Mouse (Mus musculus): ENCODE measurements around the gene Nab1. TPM values are rescaled to one million over a fixed set of nuclear protein-coding genes. Genes with fewer than 3 reads are reported as not detected.
A peak's percentile ranks its signal among the peaks of the same experiment; 100 is the strongest.

Gene Nab1
- total and polyA plus RNA-seq, 3 experiments = 26.7 to 40.3 TPM; not detected in 1

DNA sequence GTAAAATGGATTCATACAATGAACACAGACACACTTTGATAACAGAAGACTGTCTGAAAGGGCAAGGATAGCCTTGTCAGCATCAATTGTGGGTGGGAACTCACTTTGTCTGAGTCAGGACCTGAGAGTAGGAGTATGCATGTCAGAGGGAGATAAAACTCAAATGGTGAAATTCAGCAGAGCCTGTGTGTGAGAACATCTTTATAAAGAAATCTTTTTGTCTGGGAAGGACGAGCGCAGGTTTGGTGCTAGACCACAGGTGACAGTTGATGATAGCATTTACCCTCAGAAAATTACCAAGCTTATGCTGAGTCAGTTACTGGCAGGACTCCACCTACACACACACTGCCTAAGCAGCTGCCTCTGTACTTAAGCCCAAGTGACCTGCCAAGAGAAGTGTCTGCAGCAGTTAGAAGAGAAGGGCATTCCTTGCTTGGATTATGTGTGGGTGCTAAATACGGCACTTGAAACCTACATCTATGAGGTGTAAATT, 45.9 kb downstream of the Nab1 start (continued):
- TF ChIP-seq MAX (IDR thresholded peaks at IDR 0.05; ENCODE audit: low read length) = peak; percentile 1; the same call in 1 of the 2 replicates

DNA sequence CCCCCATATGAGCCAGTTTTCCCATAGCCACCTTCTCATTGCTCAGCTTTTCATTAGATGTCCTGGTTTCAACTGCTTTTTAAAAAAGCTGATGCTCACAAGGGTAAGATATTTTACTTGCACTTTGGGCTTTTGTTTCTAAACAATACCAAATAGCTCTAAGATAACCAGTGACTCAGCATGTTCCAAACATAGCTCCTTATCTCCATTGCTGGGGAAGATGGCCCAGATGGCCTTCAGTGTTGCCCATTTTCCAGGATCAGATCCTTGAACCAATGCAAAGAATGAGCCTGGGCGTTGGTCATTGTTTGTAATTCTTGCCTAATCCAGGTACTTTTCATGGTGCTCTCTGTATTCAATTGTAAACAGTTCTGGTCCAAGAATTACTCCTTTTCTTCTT, 49.1 kb downstream of the Nab1 start:
- no peaks in the 10 kb centered on the region for H3K79me2 ChIP-seq (ENCODE audit: control insufficient read depth, insufficient read depth, low read length, poor library complexity)
- H3K9ac ChIP-seq (ENCODE audit: control insufficient read depth, low read depth, low read length, poor library complexity, severe bottlenecking) = no peak overlapping the region
- H3K27ac ChIP-seq (ENCODE audit: control insufficient read depth, low read depth, low read length) = no peak overlapping the region
- no peak overlapping the region for H3K4me3 ChIP-seq (ENCODE audit: control insufficient read depth in 1 of 2, insufficient read depth in 1 of 2, low read depth in 2 of 2, low read length in 2 of 2)
- peak; percentile 20 for DNase-seq (ENCODE audit: low read depth, low spot score)
- TF ChIP-seq MYC (IDR thresholded peaks at IDR 0.05; ENCODE audit: low read depth, low read length) (no peak), USF2 (IDR thresholded peaks at IDR 0.05; ENCODE audit: borderline replicate concordance in 1 of 2, insufficient read depth in 1 of 2, low read depth in 1 of 2, low read length in 2 of 2) (no peak), CHD2 (IDR thresholded peaks at IDR 0.05; ENCODE audit: low read length) (no peak), CTCF (IDR thresholded peaks at IDR 0.05 in 2 of 3, conservative IDR thresholded peaks at IDR 0.05 in 1 of 3; ENCODE audit: control insufficient read depth in 1 of 3, insufficient read depth in 1 of 3, low read depth in 2 of 3, low read length in 3 of 3, poor library complexity in 1 of 3, severe bottlenecking in 1 of 3) (no peak), MAFK (IDR thresholded peaks at IDR 0.05; ENCODE audit: borderline replicate concordance, low read depth, low read length) (no peak; the same call in 1 of the 2 replicates), ZNF384 (IDR thresholded peaks at IDR 0.05; ENCODE audit: low read depth, low read length) (no peak), TAL1 (IDR thresholded peaks at IDR 0.05; ENCODE audit: low read length) (no peak), MXI1 (IDR thresholded peaks at IDR 0.05; ENCODE audit: low read depth, low read length) (no peak), EP300 (IDR thresholded peaks at IDR 0.05; ENCODE audit: low read depth in 1 of 2, low read length in 2 of 2) (peak; percentile 23 to 30; a peak in 2 of 4 replicates), GABPA (IDR thresholded peaks at IDR 0.05; ENCODE audit: low read depth, low read length) (0 out of 2 replicates have a peak, but pooled peaks have one; percentile 52), MAZ (IDR thresholded peaks at IDR 0.05; ENCODE audit: low read depth, low read length) (no peak), MEF2A (IDR thresholded peaks at IDR 0.05; ENCODE audit: extremely low read depth, insufficient replicate concordance, low read depth, low read length, poor library complexity, severe bottlenecking) (peak; percentile 87; the same call in 1 of the 2 replicates), POLR2AphosphoS2 (IDR thresholded peaks at IDR 0.05; ENCODE audit: low read length) (no peak), NRF1 (IDR thresholded peaks at IDR 0.05; ENCODE audit: insufficient read depth, low read depth, low read length, poor library complexity, severe bottlenecking) (no peak), TCF12 (IDR thresholded peaks at IDR 0.05; ENCODE audit: low read depth, low read length) (no peak), POLR2A (IDR thresholded peaks at IDR 0.05; ENCODE audit: control insufficient read depth in 1 of 2, insufficient read depth in 1 of 2, low read depth in 1 of 2, low read length in 2 of 2, poor library complexity in 1 of 2) (no peak), ZC3H11A (IDR thresholded peaks at IDR 0.05; ENCODE audit: low read depth, low read length) (no peak), ETS1 (IDR thresholded peaks at IDR 0.05; ENCODE audit: low read depth, low read length) (peak; percentile 63), MAX (IDR thresholded peaks at IDR 0.05; ENCODE audit: low read length) (no peak), E2F4 (IDR thresholded peaks at IDR 0.05; ENCODE audit: borderline replicate concordance, low read depth, low read length) (no peak), RCOR1 (IDR thresholded peaks at IDR 0.05; ENCODE audit: low read depth, low read length) (no peak), UBTF (IDR thresholded peaks at IDR 0.05; ENCODE audit: borderline replicate concordance, insufficient read depth, low read depth, low read length) (no peak), GATA1 (IDR thresholded peaks at IDR 0.05; ENCODE audit: low read depth, low read length) (peak; percentile 55; the same call in 1 of the 2 replicates)
- no peaks in the 10 kb centered on the region for H3K9me3 ChIP-seq (replicated peaks; ENCODE audit: insufficient read depth, low read length)
- H3K4me1 ChIP-seq (ENCODE audit: control insufficient read depth in 1 of 2, insufficient read depth in 2 of 2, low read length in 2 of 2) = peaks cover 7 to 11% of the 10 kb centered on the region in 2 experiments
- H3K27me3 ChIP-seq (ENCODE audit: control insufficient read depth in 1 of 2, insufficient read depth in 2 of 2, low read length in 2 of 2) = no peaks in the 10 kb centered on the region
- peaks cover 0 to 28% of the 10 kb centered on the region in 2 experiments; a peak in 2 of 4 replicates for H3K36me3 ChIP-seq (ENCODE audit: control insufficient read depth in 1 of 2, insufficient read depth in 2 of 2, low read length in 2 of 2)

Data from MEL (cell line).